Mouse (Mus musculus): ENCODE data around the gene Iqgap3. TPM values are rescaled to one million over a fixed set of nuclear protein-coding genes. Genes with fewer than 3 reads are reported as not detected.

Gene Iqgap3
- polyA plus RNA-seq, 1 experiment, result 3.8 TPM

DNA sequence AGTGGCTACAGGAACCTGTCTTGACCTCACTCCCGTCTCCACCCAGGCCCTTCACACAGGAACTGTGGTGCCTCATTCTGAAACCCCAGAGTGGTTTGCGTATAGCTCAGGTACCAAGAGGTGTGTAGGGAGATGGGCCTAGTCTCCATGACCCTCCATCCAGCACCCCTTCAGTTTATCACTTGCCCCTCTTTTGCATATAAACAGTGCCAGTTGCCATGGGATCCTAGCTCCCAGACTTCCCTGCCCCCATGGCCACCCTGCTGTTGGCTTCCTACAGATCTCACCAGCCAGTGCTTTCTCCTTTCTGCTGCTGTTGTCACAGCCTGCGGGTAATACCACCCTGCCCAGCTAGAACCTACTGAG, 69.2 kb downstream of the Iqgap3 start:
- Histone ChIP-seq H3K27ac (ENCODE audit: control insufficient read depth, insufficient read depth, low read depth, low read length) (no peak overlapping the region), H3K27me3 (ENCODE audit: control insufficient read depth, insufficient read depth, low read length) (no peaks in the 10 kb centered on the region), H3K4me3 (ENCODE audit: control insufficient read depth, low read depth, low read length) (no peak overlapping the region), H3K4me1 (ENCODE audit: control insufficient read depth, insufficient read depth, low read length) (peaks cover 29% of the 10 kb centered on the region), H3K36me3 (ENCODE audit: control insufficient read depth, insufficient read depth, low read length) (no peaks in the 10 kb centered on the region)
- no peak for TF ChIP-seq CTCF (IDR thresholded peaks at IDR 0.05; ENCODE audit: control insufficient read depth, insufficient read depth, insufficient replicate concordance, low read depth, low read length)
- no peak for TF ChIP-seq POLR2A (IDR thresholded peaks at IDR 0.05; ENCODE audit: control insufficient read depth, low read depth, low read length)

- TF ChIP-seq POLR2A (IDR thresholded peaks at IDR 0.05; ENCODE audit: control insufficient read depth, low read depth, low read length) (no peak), CTCF (IDR thresholded peaks at IDR 0.05; ENCODE audit: control insufficient read depth, insufficient read depth, insufficient replicate concordance, low read depth, low read length) (no peak)
- Histone ChIP-seq H3K4me3 (ENCODE audit: control insufficient read depth, low read depth, low read length) (no peak overlapping the region), H3K27ac (ENCODE audit: control insufficient read depth, insufficient read depth, low read depth, low read length) (no peak overlapping the region), H3K27me3 (ENCODE audit: control insufficient read depth, insufficient read depth, low read length) (no peaks in the 10 kb centered on the region), H3K4me1 (ENCODE audit: control insufficient read depth, insufficient read depth, low read length) (peaks cover 25% of the 10 kb centered on the region), H3K36me3 (ENCODE audit: control insufficient read depth, insufficient read depth, low read length) (no peaks in the 10 kb centered on the region)
Measured at GRCm38 (mm10) chr3:88152056-88152455, 70.3 kb downstream of the Iqgap3 start.

DNA sequence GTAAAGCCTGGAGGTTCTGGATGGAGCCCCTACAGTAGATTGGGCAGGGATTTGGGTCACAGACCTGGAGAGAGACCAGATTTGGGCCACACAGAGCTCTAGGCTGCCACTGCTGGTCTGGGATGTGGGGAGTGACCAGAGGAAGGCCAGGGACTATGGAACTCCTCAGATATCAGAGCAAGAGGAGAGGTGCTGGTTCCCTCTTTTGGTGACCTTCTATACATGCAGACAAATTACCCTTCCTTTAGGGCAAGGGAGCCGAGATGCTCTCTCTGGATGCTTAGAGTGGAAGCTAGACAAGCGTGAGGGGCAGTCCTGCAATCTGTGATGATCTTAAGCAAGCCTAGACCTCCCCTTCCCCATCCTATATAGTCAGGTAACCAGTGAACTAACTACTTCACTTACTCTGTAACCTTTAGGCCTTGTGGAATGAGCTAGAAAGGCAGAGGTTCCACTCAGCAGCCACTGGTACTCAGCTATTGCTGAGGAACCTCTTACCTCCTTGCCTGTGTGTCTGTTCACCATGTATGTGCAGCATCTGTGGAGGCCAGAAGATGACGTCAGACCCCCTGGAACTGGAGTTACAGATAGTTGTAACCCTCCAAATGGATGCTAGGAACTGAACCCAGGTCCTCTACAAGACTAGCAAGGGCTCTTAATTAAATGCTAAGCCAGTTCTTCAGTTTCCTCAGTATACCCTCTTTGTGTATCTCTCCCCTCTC, 71.7 kb downstream of the Iqgap3 start:
- Histone ChIP-seq H3K4me3 (ENCODE audit: control insufficient read depth, low read depth, low read length) (no peak overlapping the region), H3K4me1 (ENCODE audit: control insufficient read depth, insufficient read depth, low read length) (peaks cover 22% of the 10 kb centered on the region), H3K27ac (ENCODE audit: control insufficient read depth, insufficient read depth, low read depth, low read length) (no peak overlapping the region), H3K27me3 (ENCODE audit: control insufficient read depth, insufficient read depth, low read length) (no peaks in the 10 kb centered on the region), H3K36me3 (ENCODE audit: control insufficient read depth, insufficient read depth, low read length) (no peaks in the 10 kb centered on the region)
- no peak for TF ChIP-seq POLR2A (IDR thresholded peaks at IDR 0.05; ENCODE audit: control insufficient read depth, low read depth, low read length)
- no peak for TF ChIP-seq CTCF (IDR thresholded peaks at IDR 0.05; ENCODE audit: control insufficient read depth, insufficient read depth, insufficient replicate concordance, low read depth, low read length)

- Histone ChIP-seq H3K4me1 (ENCODE audit: control insufficient read depth, insufficient read depth, low read length) (peaks cover 17% of the 10 kb centered on the region), H3K36me3 (ENCODE audit: control insufficient read depth, insufficient read depth, low read length) (no peaks in the 10 kb centered on the region; the same call in 1 of the 2 replicates), H3K27ac (ENCODE audit: control insufficient read depth, insufficient read depth, low read depth, low read length) (no peak overlapping the region), H3K4me3 (ENCODE audit: control insufficient read depth, low read depth, low read length) (no peak overlapping the region), H3K27me3 (ENCODE audit: control insufficient read depth, insufficient read depth, low read length) (no peaks in the 10 kb centered on the region)
- TF ChIP-seq POLR2A (IDR thresholded peaks at IDR 0.05; ENCODE audit: control insufficient read depth, low read depth, low read length), result no peak
- TF ChIP-seq CTCF (IDR thresholded peaks at IDR 0.05; ENCODE audit: control insufficient read depth, insufficient read depth, insufficient replicate concordance, low read depth, low read length), result no peak
Measured at GRCm38 (mm10) chr3:88154236-88154635, 72.5 kb downstream of the Iqgap3 start.

DNA sequence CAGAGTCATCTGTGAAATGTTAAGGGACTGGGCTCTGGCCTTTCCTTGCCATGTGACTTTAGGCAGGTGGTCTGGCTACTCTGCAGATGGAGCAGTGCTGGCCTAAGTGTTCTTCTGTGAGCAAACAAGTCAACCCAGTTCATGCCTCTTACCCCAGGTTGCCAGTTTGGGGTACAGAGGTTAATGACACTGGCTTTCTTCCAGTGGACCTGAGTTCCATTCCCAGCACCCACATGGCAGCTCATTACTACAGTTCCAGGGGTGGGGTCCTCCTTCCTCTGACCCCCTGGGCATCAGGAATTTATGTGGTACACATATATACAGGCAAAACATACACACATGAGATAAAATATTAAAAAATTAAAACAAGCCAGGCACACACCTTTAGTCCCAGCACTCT, 75.0 kb downstream of the Iqgap3 start:
- TF ChIP-seq CTCF (IDR thresholded peaks at IDR 0.05; ENCODE audit: control insufficient read depth, insufficient read depth, insufficient replicate concordance, low read depth, low read length) (no peak), POLR2A (IDR thresholded peaks at IDR 0.05; ENCODE audit: control insufficient read depth, low read depth, low read length) (no peak)
- H3K36me3 ChIP-seq (ENCODE audit: control insufficient read depth, insufficient read depth, low read length), result no peaks in the 10 kb centered on the region; the same call in 1 of the 2 replicates
- H3K27me3 ChIP-seq (ENCODE audit: control insufficient read depth, insufficient read depth, low read length), result no peaks in the 10 kb centered on the region
- H3K27ac ChIP-seq (ENCODE audit: control insufficient read depth, insufficient read depth, low read depth, low read length), result no peak overlapping the region
- H3K4me1 ChIP-seq (ENCODE audit: control insufficient read depth, insufficient read depth, low read length), result peaks cover 4% of the 10 kb centered on the region; the same call in 1 of the 2 replicates
- no peak overlapping the region for H3K4me3 ChIP-seq (ENCODE audit: control insufficient read depth, low read depth, low read length)

- Histone ChIP-seq H3K4me3 (ENCODE audit: control insufficient read depth, low read depth, low read length) (no peak overlapping the region), H3K36me3 (ENCODE audit: control insufficient read depth, insufficient read depth, low read length) (no peaks in the 10 kb centered on the region; the same call in 1 of the 2 replicates), H3K27ac (ENCODE audit: control insufficient read depth, insufficient read depth, low read depth, low read length) (no peak overlapping the region), H3K4me1 (ENCODE audit: control insufficient read depth, insufficient read depth, low read length) (no peaks in the 10 kb centered on the region), H3K27me3 (ENCODE audit: control insufficient read depth, insufficient read depth, low read length) (no peaks in the 10 kb centered on the region)
- TF ChIP-seq POLR2A (IDR thresholded peaks at IDR 0.05; ENCODE audit: control insufficient read depth, low read depth, low read length) (no peak), CTCF (IDR thresholded peaks at IDR 0.05; ENCODE audit: control insufficient read depth, insufficient read depth, insufficient replicate concordance, low read depth, low read length) (no peak)
Measured at GRCm38 (mm10) chr3:88157771-88158597, 76.2 kb downstream of the Iqgap3 start.

DNA sequence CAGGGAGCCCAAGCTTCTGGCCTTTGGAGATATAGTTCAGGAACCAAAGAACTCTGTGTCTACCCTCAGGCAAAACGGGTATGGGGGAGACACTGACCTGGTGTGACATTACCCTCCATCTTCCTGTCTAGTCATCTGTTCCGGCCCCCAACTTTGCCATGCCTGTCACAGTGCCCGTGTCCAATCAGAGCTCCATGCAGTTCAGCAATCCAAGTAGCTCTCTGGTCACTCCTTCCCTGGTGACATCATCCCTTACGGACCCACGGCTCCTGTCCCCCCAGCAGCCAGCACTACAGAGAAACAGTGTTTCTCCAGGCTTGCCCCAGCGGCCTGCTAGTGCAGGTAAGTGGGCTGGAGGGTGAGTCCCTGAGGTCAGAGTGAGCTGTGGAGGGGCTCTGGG, 77.2 kb downstream of the Iqgap3 start:
- TF ChIP-seq CTCF (IDR thresholded peaks at IDR 0.05; ENCODE audit: control insufficient read depth, insufficient read depth, insufficient replicate concordance, low read depth, low read length) (no peak), POLR2A (IDR thresholded peaks at IDR 0.05; ENCODE audit: control insufficient read depth, low read depth, low read length) (no peak)
- Histone ChIP-seq H3K27me3 (ENCODE audit: control insufficient read depth, insufficient read depth, low read length) (no peaks in the 10 kb centered on the region), H3K4me3 (ENCODE audit: control insufficient read depth, low read depth, low read length) (no peak overlapping the region), H3K27ac (ENCODE audit: control insufficient read depth, insufficient read depth, low read depth, low read length) (no peak overlapping the region), H3K36me3 (ENCODE audit: control insufficient read depth, insufficient read depth, low read length) (no peaks in the 10 kb centered on the region; the same call in 1 of the 2 replicates), H3K4me1 (ENCODE audit: control insufficient read depth, insufficient read depth, low read length) (no peaks in the 10 kb centered on the region)
